Comparison of ENCODE assay signal across 9 mouse cellular contexts in the genomic region with DNA sequence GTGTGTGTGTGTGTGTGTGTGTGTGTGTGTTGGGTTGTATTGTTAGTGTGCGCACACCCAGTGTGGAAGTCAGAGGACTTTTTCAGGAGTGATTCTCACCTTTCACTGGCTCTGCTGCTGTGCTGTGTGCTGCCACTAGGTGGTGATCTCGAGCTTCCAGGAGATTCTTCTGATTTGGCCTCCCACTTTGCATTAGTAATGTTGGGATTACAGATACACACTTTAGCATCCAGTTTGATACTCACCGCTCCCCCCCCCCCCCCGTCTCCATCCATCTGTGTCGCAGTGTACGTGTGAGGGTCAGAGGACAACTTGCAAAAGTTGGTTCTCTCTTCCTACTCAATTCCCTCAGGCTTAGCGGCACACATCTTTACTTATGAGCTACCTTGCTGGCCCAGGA. TPM values are rescaled to one million over a fixed set of nuclear protein-coding genes. Genes with fewer than 3 reads are reported as not detected.
A peak's percentile ranks its signal among the peaks of the same experiment; 100 is the strongest.
DNase-seq lines count a peak whose midpoint lies in the region; ATAC-seq lines count a peak whose summit lies in the region.
"Had no signal": no experiment of that assay in that cellular context is flagged by ENCODE, and none has a peak within 500 bp of the region (broad histone marks: within the 10 kb centered on the region; RNA-seq: fewer than 3 reads in every experiment).

No protein-coding gene starts in this region.

- ATAC-seq in frontal cortex, adult (ENCODE audit: low TSS enrichment), result no peak; the same call in 1 of the 2 replicates
- ATAC-seq in CD4-positive, CD25-positive, alpha-beta regulatory T cell, adult 4 months, result peak; percentile 74
- peak; percentile 89 for ATAC-seq in granulocyte monocyte progenitor cell, adult 5-6 weeks (replicated peaks; ENCODE audit: poor library complexity, severe bottlenecking)
- ATAC-seq in midbrain, embryonic 13.5 days, result peak; percentile 58; the same call in 1 of the 2 replicates

- H3K27ac ChIP-seq in midbrain, embryonic 13.5 days, result no peak overlapping the region

- no peak overlapping the region for H3K9ac ChIP-seq in midbrain, embryonic 13.5 days (replicated peaks)

- no peaks in the 10 kb centered on the region for H3K4me1 ChIP-seq in midbrain, embryonic 13.5 days (replicated peaks)

- 21% methylated on average over 7 of the region's 7 CpGs for WGBS in midbrain, embryonic 13.5 days

- H3K9me3 ChIP-seq in midbrain, embryonic 13.5 days, result no peaks in the 10 kb centered on the region

- DNase-seq in frontal cortex, postnatal 14 days (ENCODE audit: low spot score in 2 of 2), result peak; percentile 31 to 74
- peak; percentile 34 for DNase-seq in cerebellum, adult 8-10 months
- DNase-seq in layer of hippocampus, postnatal 25 days (ENCODE audit: extremely low spot score in 1 of 2, low spot score in 1 of 2), result peak; percentile 76 to 89
- peak; percentile 84 for DNase-seq in splenic B cell, adult 2 months (ENCODE audit: low read depth, low spot score)

- no peak overlapping the region for H3K4me3 ChIP-seq in midbrain, embryonic 13.5 days (replicated peaks)

- H3K27me3 ChIP-seq in midbrain, embryonic 13.5 days, result peaks cover 4% of the 10 kb centered on the region; the same call in 1 of the 2 replicates
- no peaks in the 10 kb centered on the region for H3K27me3 ChIP-seq in splenic B cell, adult 2 months (ENCODE audit: control insufficient read depth, insufficient read depth, low read length, poor library complexity, severe bottlenecking)

- H3K36me3 ChIP-seq in midbrain, embryonic 13.5 days, result no peaks in the 10 kb centered on the region
- no peaks in the 10 kb centered on the region for H3K36me3 ChIP-seq in splenic B cell, adult 2 months (ENCODE audit: control insufficient read depth, insufficient read depth, low read length, poor library complexity, severe bottlenecking)

- H3K4me2 ChIP-seq in midbrain, embryonic 13.5 days (replicated peaks), result no peak overlapping the region

RNA-seq across cellular contexts. Expression of a gene that starts 6.4 kb away (rescaled TPM):
- polyA plus RNA-seq in CD4-positive, CD25-positive, alpha-beta regulatory T cell, adult 4 months (2017; shearing (Covaris generic)), result not detected
- total RNA-seq in granulocyte monocyte progenitor cell, adult 5-6 weeks (2014; fragmentation: Nextera tagmentation), result not detected in 2 replicates
- total RNA-seq in granulocyte monocyte progenitor cell, adult 5-6 weeks (2017), result not detected in 2 replicates
- not detected for total RNA-seq in layer of hippocampus, postnatal 25 days (2021)
- 0.32 TPM in 1 of 2 replicates, not detected in the other for polyA plus RNA-seq in midbrain, embryonic 13.5 days (2015; fragmentation: Nextera tagmentation; extraction: Ambion mirVana)
- total RNA-seq: left cerebral cortex, adult 8-10 months had no signal

RNA-seq across cellular contexts. Expression of a gene that starts 19.6 kb away (rescaled TPM):
- polyA plus RNA-seq in CD4-positive, CD25-positive, alpha-beta regulatory T cell, adult 4 months (2017; shearing (Covaris generic)), result 10 to 100 TPM; 16.0 to 20.5 TPM
- total RNA-seq in granulocyte monocyte progenitor cell, adult 5-6 weeks (2014; fragmentation: Nextera tagmentation), result 7.5 and 8.5 TPM in 2 replicates
- 0.57 and 1.0 TPM in 2 replicates for total RNA-seq in granulocyte monocyte progenitor cell, adult 5-6 weeks (2017)
- under 1 TPM; 0.49 to 0.61 TPM for total RNA-seq in layer of hippocampus, postnatal 25 days (2021)
- polyA plus RNA-seq in midbrain, embryonic 13.5 days (2015; fragmentation: Nextera tagmentation; extraction: Ambion mirVana), result 0.27 and 0.88 TPM in 2 replicates

RNA-seq across cellular contexts. Expression of a gene that starts 32.2 kb away (rescaled TPM):
- polyA plus RNA-seq in CD4-positive, CD25-positive, alpha-beta regulatory T cell, adult 4 months (2017; shearing (Covaris generic)), result 1 to 10 TPM; 2.5 to 3.7 TPM
- not detected in 2 replicates for total RNA-seq in granulocyte monocyte progenitor cell, adult 5-6 weeks (2014; fragmentation: Nextera tagmentation)
- total RNA-seq in granulocyte monocyte progenitor cell, adult 5-6 weeks (2017), result not detected in 2 replicates
- 10 to 100 TPM in 1 of 2 experiments, 1 to 10 TPM in 1; 8.7 to 11.4 TPM for total RNA-seq in layer of hippocampus, postnatal 25 days (2021)
- 5.2 and 6.4 TPM in 2 replicates for polyA plus RNA-seq in midbrain, embryonic 13.5 days (2015; fragmentation: Nextera tagmentation; extraction: Ambion mirVana)

RNA-seq across cellular contexts. Expression of a gene that starts 48.8 kb away (rescaled TPM):
- polyA plus RNA-seq in CD4-positive, CD25-positive, alpha-beta regulatory T cell, adult 4 months (2017; shearing (Covaris generic)), result not detected
- total RNA-seq in granulocyte monocyte progenitor cell, adult 5-6 weeks (2014; fragmentation: Nextera tagmentation), result not detected in 2 replicates
- not detected in 2 replicates for total RNA-seq in granulocyte monocyte progenitor cell, adult 5-6 weeks (2017)
- 1 to 10 TPM; 1.8 to 2.9 TPM for total RNA-seq in layer of hippocampus, postnatal 25 days (2021)
- polyA plus RNA-seq in midbrain, embryonic 13.5 days (2015; fragmentation: Nextera tagmentation; extraction: Ambion mirVana), result 5.7 and 6.6 TPM in 2 replicates

RNA-seq across cellular contexts. Expression of a gene that starts 52.7 kb away (rescaled TPM):
- polyA plus RNA-seq in CD4-positive, CD25-positive, alpha-beta regulatory T cell, adult 4 months (2017; shearing (Covaris generic)), result under 1 TPM in 1 of 2 experiments, not detected in 1; 0.12 TPM
- 1.7 and 2.0 TPM in 2 replicates for total RNA-seq in granulocyte monocyte progenitor cell, adult 5-6 weeks (2014; fragmentation: Nextera tagmentation)
- 1.6 and 1.8 TPM in 2 replicates for total RNA-seq in granulocyte monocyte progenitor cell, adult 5-6 weeks (2017)
- 1 to 10 TPM; 7.9 to 9.1 TPM for total RNA-seq in layer of hippocampus, postnatal 25 days (2021)
- polyA plus RNA-seq in midbrain, embryonic 13.5 days (2015; fragmentation: Nextera tagmentation; extraction: Ambion mirVana), result 40.6 and 48.0 TPM in 2 replicates

Comparison
In these comparisons a context has a peak if more than half of its experiments do, and no peak if none do; other contexts are left out.
1. DNase-seq: peak in every context shown above with its lines; median percentile 84 in splenic B cell, adult 2 months; 82 in layer of hippocampus, postnatal 25 days; 52 in frontal cortex, postnatal 14 days; 34 in cerebellum, adult 8-10 months.
2. RNA of a gene that starts 32.2 kb away (total RNA-seq): 8.7 to 11.4 TPM in layer of hippocampus, postnatal 25 days; not detected in granulocyte monocyte progenitor cell, adult 5-6 weeks; every median in the first group is over 4 times any median in the second.